Mouse (Mus musculus) ES-E14 (cell line): Measurements from ENCODE around the gene Tfdp1.

Source experiments
- CHD2 ChIP-seq: IDR thresholded peaks from 2 replicates; pipeline ENCODE4 v1.6.1; 2014; ENCODE audit warnings: mild to moderate bottlenecking, low read depth, low read length, inconsistent platforms
- HCFC1 ChIP-seq: IDR thresholded peaks from 2 replicates; pipeline ENCODE4 v1.6.1; 2012; ENCODE audit warnings: low read length, inconsistent platforms, borderline replicate concordance; ENCODE audit not compliant: insufficient read depth
- MAFK ChIP-seq: IDR thresholded peaks from 2 replicates; pipeline ENCODE4 v1.6.1; 2014; ENCODE audit warnings: mild to moderate bottlenecking, low read depth, low read length, inconsistent platforms; ENCODE audit not compliant: insufficient read depth
- ZC3H11A ChIP-seq: IDR thresholded peaks from 2 replicates; pipeline ENCODE4 v1.6.1; 2012; ENCODE audit warnings: low read depth, mild to moderate bottlenecking, inconsistent platforms, low read length, borderline replicate concordance
- ZNF384 ChIP-seq: IDR thresholded peaks from 2 replicates; pipeline ENCODE4 v1.6.1; 2012; ENCODE audit warnings: low read depth, low read length, inconsistent platforms

DNA sequence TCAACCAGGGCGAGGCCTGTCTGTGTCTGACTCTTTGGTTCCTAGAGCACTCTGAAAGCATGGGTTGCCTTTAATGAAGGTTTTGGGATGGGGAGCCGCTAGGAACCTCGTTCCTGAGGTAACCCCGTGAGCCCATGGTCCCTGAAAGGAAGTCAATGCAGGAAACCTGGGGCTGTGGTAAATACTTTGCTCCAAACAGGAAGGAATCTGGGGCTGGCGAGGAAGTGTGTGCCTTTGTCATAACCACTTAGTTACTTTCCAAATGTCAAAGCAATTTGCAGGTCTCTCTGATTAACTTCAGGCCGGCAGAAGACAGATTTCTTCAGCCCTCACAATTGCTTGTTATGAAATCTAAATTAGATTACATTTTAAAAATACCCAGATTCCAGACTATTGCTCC, 88.8 kb downstream of the Tfdp1 start:
- TF ChIP-seq CHD2: no peak
- no peak for TF ChIP-seq MAFK
- TF ChIP-seq ZC3H11A: no peak
- no peak for TF ChIP-seq ZNF384
- TF ChIP-seq HCFC1: no peak
